Mouse (Mus musculus): Measurements from ENCODE around the gene Kif7. TPM values are rescaled to one million over a fixed set of nuclear protein-coding genes. Genes with fewer than 3 reads are reported as not detected.
A peak's percentile ranks its signal among the peaks of the same experiment; 100 is the strongest.

The Kif7 gene
- polyA plus RNA-seq, 1 experiment from 2014 or later: 5.0 TPM

GRCm38 (mm10) chr7:79654586-79654985, 60.9 kb downstream of the Kif7 start:
- no peak overlapping the region for H3K4me2 ChIP-seq (ENCODE audit: low read depth)
- H3K4me3 ChIP-seq (ENCODE audit: low read depth, low read length): no peak overlapping the region
- no peak overlapping the region for H3K27ac ChIP-seq (ENCODE audit: low read depth, low read length)
- H3K4me1 ChIP-seq (ENCODE audit: control insufficient read depth, insufficient read depth, low read length): no peaks in the 10 kb centered on the region
- H3K36me3 ChIP-seq (ENCODE audit: control insufficient read depth, insufficient read depth, low read length): no peaks in the 10 kb centered on the region
- no peak overlapping the region for H3K9ac ChIP-seq (ENCODE audit: low read length)
- H3K9me3 ChIP-seq (ENCODE audit: control insufficient read depth, low read length): no peaks in the 10 kb centered on the region
- no peaks in the 10 kb centered on the region for H3K27me3 ChIP-seq (ENCODE audit: control insufficient read depth, insufficient read depth, low read length)
- DNase-seq (ENCODE audit: low spot score): no peak
- 41% methylated on average over 1 of the region's 1 CpGs for WGBS
- ATAC-seq (ENCODE audit: insufficient read depth, low FRiP score, low TSS enrichment): no peak

- Histone ChIP-seq H3K27ac (ENCODE audit: low read depth, low read length) (no peak overlapping the region), H3K4me3 (ENCODE audit: low read depth, low read length) (no peak overlapping the region), H3K4me2 (ENCODE audit: low read depth) (no peak overlapping the region), H3K9ac (ENCODE audit: low read length) (no peak overlapping the region), H3K36me3 (ENCODE audit: control insufficient read depth, insufficient read depth, low read length) (no peaks in the 10 kb centered on the region), H3K9me3 (ENCODE audit: control insufficient read depth, low read length) (no peaks in the 10 kb centered on the region), H3K4me1 (ENCODE audit: control insufficient read depth, insufficient read depth, low read length) (no peaks in the 10 kb centered on the region), H3K27me3 (ENCODE audit: control insufficient read depth, insufficient read depth, low read length) (no peaks in the 10 kb centered on the region)
- DNase-seq (ENCODE audit: low spot score) (no peak), ATAC-seq (ENCODE audit: insufficient read depth, low FRiP score, low TSS enrichment) (no peak)
- 95% methylated on average over 1 of the region's 1 CpGs for WGBS
Observed at GRCm38 (mm10) chr7:79654185-79654584, 61.3 kb downstream of the Kif7 start.

- peak; percentile 68 for DNase-seq (ENCODE audit: low spot score)
- no peaks in the 10 kb centered on the region for H3K9me3 ChIP-seq (ENCODE audit: control insufficient read depth, low read length)
- H3K36me3 ChIP-seq (ENCODE audit: control insufficient read depth, insufficient read depth, low read length): no peaks in the 10 kb centered on the region
- WGBS: 6% methylated on average over 3 of the region's 3 CpGs
- no peaks in the 10 kb centered on the region for H3K27me3 ChIP-seq (ENCODE audit: control insufficient read depth, insufficient read depth, low read length)
- H3K9ac ChIP-seq (ENCODE audit: low read length): no peak overlapping the region
- no peak overlapping the region for H3K4me3 ChIP-seq (ENCODE audit: low read depth, low read length)
- H3K4me1 ChIP-seq (ENCODE audit: control insufficient read depth, insufficient read depth, low read length): no peaks in the 10 kb centered on the region
- no peak overlapping the region for H3K27ac ChIP-seq (ENCODE audit: low read depth, low read length)
- no peak overlapping the region for H3K4me2 ChIP-seq (ENCODE audit: low read depth)
- ATAC-seq (ENCODE audit: insufficient read depth, low FRiP score, low TSS enrichment): no peak
Observed at GRCm38 (mm10) chr7:79649005-79649404, 66.5 kb downstream of the Kif7 start.

Other genes with a start within 250 kb of the Kif7 start
- 36.9 and 45.1 TPM in 2 replicates for gene Polg, start 249.4 kb downstream of the Kif7 start, polyA plus RNA-seq (2014; fragmentation: Nextera tagmentation; extraction: Ambion mirVana)
- 0.97 and 1.8 TPM in 2 replicates for gene Rhcg, start 98.1 kb downstream of the Kif7 start, polyA plus RNA-seq (2014; fragmentation: Nextera tagmentation; extraction: Ambion mirVana)
- 13.2 and 14.0 TPM in 2 replicates for gene Ticrr, start 55.5 kb downstream of the Kif7 start, polyA plus RNA-seq (2014; fragmentation: Nextera tagmentation; extraction: Ambion mirVana)
- gene Plin1, start 17.2 kb upstream of the Kif7 start, polyA plus RNA-seq (2014; fragmentation: Nextera tagmentation; extraction: Ambion mirVana): 0.15 TPM in 1 of 2 replicates, not detected in the other
- gene Pex11a, start 27.4 kb upstream of the Kif7 start, polyA plus RNA-seq (2014; fragmentation: Nextera tagmentation; extraction: Ambion mirVana): 8.2 and 9.9 TPM in 2 replicates
- gene Wdr93, start 27.4 kb upstream of the Kif7 start, polyA plus RNA-seq (2014; fragmentation: Nextera tagmentation; extraction: Ambion mirVana): 0.09 and 0.45 TPM in 2 replicates
- gene Mesp1, start 78.1 kb upstream of the Kif7 start, polyA plus RNA-seq (2014; fragmentation: Nextera tagmentation; extraction: Ambion mirVana): not detected in 2 replicates
- 0.20 and 0.76 TPM in 2 replicates for gene Mesp2, start 95.0 kb upstream of the Kif7 start, polyA plus RNA-seq (2014; fragmentation: Nextera tagmentation; extraction: Ambion mirVana)
- gene Anpep, start 145.3 kb upstream of the Kif7 start, polyA plus RNA-seq (2014; fragmentation: Nextera tagmentation; extraction: Ambion mirVana): 7.1 and 7.9 TPM in 2 replicates
- gene Ap3s2, start 204.9 kb upstream of the Kif7 start, polyA plus RNA-seq (2014; fragmentation: Nextera tagmentation; extraction: Ambion mirVana): 53.2 and 54.0 TPM in 2 replicates
- 20.8 and 22.6 TPM in 2 replicates for gene Arpin, start 219.6 kb upstream of the Kif7 start, polyA plus RNA-seq (2014; fragmentation: Nextera tagmentation; extraction: Ambion mirVana)